Mouse (Mus musculus) megakaryocyte, embryonic 14.5 days (primary cell): ENCODE results near the gene Cbx5.

Experiments used
- FLI1 ChIP-seq: IDR thresholded peaks from 2 replicates; pipeline ENCODE4 v1.6.1; 2012; ENCODE audit warnings: low read length, inconsistent platforms, mixed read lengths
- GATA1 ChIP-seq: IDR thresholded peaks from 3 replicates; pipeline ENCODE4 v1.6.1; 2012; ENCODE audit warnings: mixed read lengths, low read length, inconsistent platforms, borderline replicate concordance

DNA sequence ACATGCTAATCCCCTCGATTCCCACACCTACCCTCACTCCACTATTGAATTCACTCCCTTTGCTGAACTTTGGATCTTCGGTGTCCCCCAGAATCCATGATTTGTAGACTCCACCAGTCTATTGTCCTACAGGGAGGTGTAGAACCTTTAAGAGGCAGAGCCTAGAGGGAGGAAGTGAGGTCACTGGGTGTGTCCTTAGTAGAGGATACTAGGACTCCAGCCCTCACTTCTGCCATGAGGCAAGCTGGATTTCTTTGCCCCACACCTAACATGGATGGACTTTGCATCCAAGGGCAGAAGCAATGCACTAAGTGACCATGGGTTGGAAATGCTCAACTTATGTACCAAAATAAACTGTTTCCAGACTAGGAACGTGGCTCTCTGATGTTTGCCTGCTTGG is 87.2 kb downstream of the Cbx5 start:
- TF ChIP-seq GATA1: no peak
- no peak for TF ChIP-seq FLI1
